Mouse (Mus musculus) forebrain, embryonic 16.5 days (tissue): Measurements from ENCODE around the gene Erbb2. TPM values are rescaled to one million over a fixed set of nuclear protein-coding genes. Genes with fewer than 3 reads are reported as not detected.

Experiments used
- ATAC-seq: fragments of 200-750 bp; cut with Nextera tagmentation; 2 replicates; pipeline ENCODE4 v1.8.0; 2017; ENCODE audit warnings: mild to moderate bottlenecking, moderate library complexity
- H3K27ac ChIP-seq: fragments of 300-500 bp; sonication (generic); 2 replicates; pipeline ENCODE4 v1.5.1; 2014; ENCODE audit warnings: low read length, control low read depth
- H3K27me3 ChIP-seq: fragments of 300-500 bp; sonication (generic); replicated peaks from 2 replicates; pipeline ENCODE4 v1.6.1; 2014; ENCODE audit warnings: low read length; ENCODE audit not compliant: control insufficient read depth, insufficient read depth
- H3K36me3 ChIP-seq: fragments of 300-500 bp; sonication (generic); 2 replicates; pipeline ENCODE4 v1.6.1; 2014; ENCODE audit not compliant: control insufficient read depth, insufficient read depth
- H3K4me1 ChIP-seq: fragments of 300-500 bp; sonication (generic); replicated peaks from 2 replicates; pipeline ENCODE4 v1.6.1; 2014; ENCODE audit warnings: low read length; ENCODE audit not compliant: control insufficient read depth, insufficient read depth
- H3K4me2 ChIP-seq: fragments of 300-500 bp; sonication (generic); 2 replicates; pipeline ENCODE4 v1.6.1; 2014; ENCODE audit warnings: mild to moderate bottlenecking, low read length, control low read depth
- H3K4me3 ChIP-seq: fragments of 300-500 bp; sonication (generic); replicated peaks from 2 replicates; pipeline ENCODE4 v1.5.1; 2014; ENCODE audit warnings: mild to moderate bottlenecking, low read length, control low read depth
- H3K9ac ChIP-seq: fragments of 300-500 bp; sonication (generic); replicated peaks from 2 replicates; pipeline ENCODE4 v1.6.1; 2014; ENCODE audit warnings: low read depth, low read length, control low read depth
- H3K9me3 ChIP-seq: fragments of 300-500 bp; sonication (generic); 2 replicates; pipeline ENCODE4 v1.6.1; 2016; ENCODE audit warnings: low read length; ENCODE audit not compliant: control insufficient read depth
- WGBS: fragments of 180-500 bp; shearing (Covaris S2); extraction: QIAGEN DNeasy Blood & Tissue Kit; methylation state at CpG from one replicate; pipeline ENCODE4 v1.1.7; 2014; 5-methylcytosine and 5-hydroxymethylcytosine counted together
- polyA plus RNA-seq: library from polyadenylated mRNA; unstranded; fragments of >200 nt; fragmentation: Nextera tagmentation; extraction: Ambion mirVana; gene quantifications from 2 replicates; pipeline ENCODE4 v1.2.1, GENCODE M21; 2015

Erbb2 gene
- polyA plus RNA-seq, 1 experiment from 2014 or later = 4.9 TPM

DNA sequence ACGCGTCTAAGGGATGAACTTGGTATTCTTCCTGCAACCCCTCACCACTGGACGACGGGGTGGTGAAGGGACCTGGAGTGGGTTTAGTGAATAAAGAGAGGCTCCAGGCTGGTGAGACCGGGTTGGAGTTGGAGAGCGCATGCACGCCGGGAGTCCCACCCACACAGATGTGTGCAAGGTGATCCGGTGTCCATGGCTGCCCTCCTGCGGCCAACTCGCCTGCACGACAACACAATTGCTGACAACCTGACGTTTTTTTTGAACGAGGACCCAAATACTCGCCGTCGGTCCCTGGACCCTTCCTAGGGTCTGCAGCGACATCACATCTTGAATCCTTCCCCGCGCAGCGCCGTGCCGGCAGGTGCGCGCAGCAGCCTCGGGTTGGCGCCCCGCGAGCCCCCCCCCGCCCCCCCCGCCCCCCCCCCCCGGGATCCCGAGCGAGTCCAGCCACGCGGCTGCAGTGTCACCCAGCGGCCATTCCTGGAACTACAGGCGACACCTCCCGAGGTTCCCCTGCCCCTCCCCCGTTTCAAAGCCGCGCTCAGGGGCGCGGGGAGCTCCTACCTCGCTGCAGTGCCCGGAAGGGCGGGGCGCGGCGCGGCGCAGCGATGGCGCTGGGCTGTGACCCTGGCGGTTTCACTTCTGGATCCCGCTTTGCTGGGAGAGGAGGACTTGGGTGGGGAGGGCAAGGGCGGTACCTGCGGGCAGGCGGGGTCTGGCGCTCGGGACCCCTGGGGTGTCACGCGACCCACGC lies 45.3 kb downstream of the Erbb2 start:
- H3K27me3 ChIP-seq = peaks cover 20% of the 10 kb centered on the region
- H3K4me1 ChIP-seq = peaks cover 2% of the 10 kb centered on the region
- H3K9me3 ChIP-seq = no peaks in the 10 kb centered on the region
- peak overlapping the region; percentile 70 for H3K9ac ChIP-seq
- peak overlapping the region; percentile 78 for H3K4me2 ChIP-seq
- ATAC-seq = peak; percentile 83
- H3K27ac ChIP-seq = 0 out of 2 replicates have a peak overlapping the region, but pooled peaks have one; percentile 3
- H3K36me3 ChIP-seq = no peaks in the 10 kb centered on the region
- H3K4me3 ChIP-seq = peak overlapping the region; percentile 63
- 1% methylated on average over 52 of the region's 64 CpGs for WGBS

DNA sequence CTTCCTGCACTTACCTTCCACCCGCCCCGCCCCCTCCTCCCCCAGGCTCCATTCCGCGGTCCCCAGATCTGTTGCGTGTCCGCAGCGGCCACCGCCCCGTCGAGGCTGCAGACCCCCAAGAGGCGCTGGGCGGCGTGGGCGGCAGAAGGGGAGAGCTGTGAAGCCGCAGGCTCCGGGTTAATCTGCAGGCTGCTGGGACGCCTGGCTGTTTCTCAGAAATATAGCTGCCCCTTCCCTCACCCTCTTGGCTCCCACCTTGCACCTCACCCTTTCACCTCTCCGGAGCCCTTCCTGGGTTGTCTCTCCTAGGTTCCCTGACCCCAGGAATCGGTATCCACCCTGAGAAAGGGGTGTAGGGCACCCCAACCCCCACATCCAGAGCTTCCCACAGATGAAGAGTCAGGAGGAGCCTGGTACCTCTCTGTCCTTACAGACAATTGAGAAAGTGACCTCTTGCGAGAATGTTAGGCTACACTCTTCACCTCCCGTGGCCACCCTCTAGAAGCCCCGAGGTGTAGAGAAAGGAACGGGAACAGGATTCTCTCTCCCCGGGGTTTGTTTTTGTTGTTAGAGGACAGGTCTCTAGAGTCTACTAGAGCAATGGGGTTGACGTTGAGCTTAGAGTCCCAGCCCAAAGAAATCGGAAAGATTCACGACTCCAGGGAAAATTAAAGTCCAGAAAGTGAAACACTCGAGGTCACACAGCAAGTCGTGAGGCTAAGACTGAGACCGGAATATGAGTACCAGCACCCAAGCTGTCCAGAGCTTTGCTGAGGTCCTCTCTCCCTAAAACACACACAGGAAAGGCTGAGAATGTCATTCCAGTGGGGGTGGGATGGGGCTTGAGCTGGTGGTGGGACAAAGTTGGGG lies 46.1 kb downstream of the Erbb2 start:
- Histone ChIP-seq H3K9me3 (no peaks in the 10 kb centered on the region), H3K4me3 (peak overlapping the region; percentile 63), H3K4me1 (peaks cover 2% of the 10 kb centered on the region), H3K9ac (peak overlapping the region; percentile 70), H3K27ac (no peak overlapping the region), H3K36me3 (no peaks in the 10 kb centered on the region), H3K4me2 (peak overlapping the region; percentile 78), H3K27me3 (peaks cover 20% of the 10 kb centered on the region)
- 5% methylated on average over 26 of the region's 30 CpGs for WGBS
- peak; percentile 34; the same call in 1 of the 2 replicates for ATAC-seq

DNA sequence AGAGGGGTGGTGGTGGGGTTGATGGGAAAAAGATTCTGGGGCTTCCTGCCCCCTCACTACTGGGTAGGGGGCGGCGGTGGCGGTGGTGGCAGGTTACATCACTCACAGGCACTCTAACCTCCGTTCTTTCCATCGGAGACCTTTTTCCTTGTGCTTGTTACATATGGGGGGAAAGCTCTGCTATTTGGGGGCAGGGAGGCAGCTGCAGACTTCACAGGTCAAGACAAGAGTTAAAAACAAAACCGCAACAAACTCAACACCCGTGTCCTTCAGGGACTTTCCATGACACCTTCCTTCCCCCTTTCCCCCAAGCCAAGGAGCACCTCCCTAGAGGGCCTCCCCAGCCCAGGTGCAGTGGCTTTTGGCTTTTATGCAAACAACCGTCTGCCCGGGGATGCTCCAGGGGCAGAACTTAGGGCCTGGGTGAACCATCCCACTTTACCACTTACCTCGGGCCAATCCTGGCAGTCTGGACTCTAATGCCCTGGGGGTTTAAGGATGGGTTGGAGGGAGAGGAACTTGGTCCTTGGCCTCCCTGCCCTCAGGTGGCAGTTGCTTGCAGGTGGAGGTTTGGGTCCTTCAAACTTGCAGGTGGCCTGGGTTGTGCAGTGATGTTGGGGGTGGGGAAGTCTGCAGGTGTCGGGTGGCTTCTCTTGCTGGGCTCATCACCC lies 46.9 kb downstream of the Erbb2 start:
- no peak overlapping the region for H3K4me3 ChIP-seq
- WGBS = 15% methylated on average over 11 of the region's 11 CpGs
- H3K27ac ChIP-seq = no peak overlapping the region
- peaks cover 20% of the 10 kb centered on the region for H3K27me3 ChIP-seq
- no peaks in the 10 kb centered on the region for H3K9me3 ChIP-seq
- H3K9ac ChIP-seq = no peak overlapping the region
- no peak overlapping the region for H3K4me2 ChIP-seq
- no peaks in the 10 kb centered on the region for H3K36me3 ChIP-seq
- H3K4me1 ChIP-seq = peaks cover 2% of the 10 kb centered on the region
- no peak for ATAC-seq

DNA sequence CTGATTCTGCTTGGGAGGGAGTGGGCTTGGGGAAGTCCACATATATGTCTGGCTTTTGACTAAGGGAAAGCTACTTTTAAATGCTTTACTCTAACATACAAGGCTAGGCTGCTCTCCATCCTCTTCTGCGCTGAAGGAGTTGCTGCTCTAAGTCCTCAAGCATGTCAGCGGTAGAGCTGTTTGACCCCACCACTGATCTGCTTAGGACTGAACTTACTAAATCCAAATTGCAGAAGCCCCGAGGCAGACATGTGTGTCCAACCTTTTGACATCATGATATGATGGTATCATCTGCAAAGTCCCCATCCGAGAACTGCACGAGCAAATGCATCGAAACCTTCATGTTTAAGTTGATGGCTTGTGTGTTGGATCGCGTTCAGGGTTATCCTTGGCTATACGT lies 47.6 kb downstream of the Erbb2 start:
- WGBS = 83% methylated on average over 9 of the region's 9 CpGs
- H3K9me3 ChIP-seq = no peaks in the 10 kb centered on the region
- H3K36me3 ChIP-seq = no peaks in the 10 kb centered on the region
- peaks cover 2% of the 10 kb centered on the region for H3K4me1 ChIP-seq
- peaks cover 20% of the 10 kb centered on the region for H3K27me3 ChIP-seq
- H3K4me2 ChIP-seq = no peak overlapping the region
- no peak for ATAC-seq
- no peak overlapping the region for H3K4me3 ChIP-seq
- no peak overlapping the region for H3K9ac ChIP-seq
- no peak overlapping the region for H3K27ac ChIP-seq

DNA sequence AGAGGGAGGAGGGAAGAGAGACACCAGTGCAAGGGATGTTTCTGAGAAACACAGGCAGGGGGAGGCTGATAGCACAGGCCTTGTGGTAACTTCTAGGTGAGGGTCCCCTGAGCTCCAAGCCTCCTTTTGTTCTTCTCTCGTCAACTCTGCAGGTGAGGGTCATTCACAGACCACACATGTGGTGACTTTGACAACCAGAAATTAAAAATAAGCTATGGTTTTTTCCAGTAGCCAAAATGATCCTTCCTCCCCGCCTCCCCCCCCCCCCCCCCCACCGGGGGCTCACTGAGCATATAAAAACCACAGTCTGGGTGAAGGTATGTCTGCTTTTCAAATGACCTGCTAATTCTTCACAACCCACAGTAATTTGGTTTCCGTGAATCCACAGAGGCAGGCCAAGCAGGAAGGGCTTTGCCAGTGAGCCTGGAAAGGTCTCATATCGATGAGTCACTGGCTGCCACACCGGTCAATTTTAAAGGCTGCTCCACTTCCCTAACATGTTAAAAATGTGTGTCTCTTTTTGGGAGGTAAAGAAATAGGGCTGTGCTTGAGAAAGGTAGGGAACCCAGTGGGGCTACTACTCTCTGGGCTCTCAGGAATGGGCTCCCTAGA lies 48.9 kb downstream of the Erbb2 start:
- no peak for ATAC-seq
- Histone ChIP-seq H3K4me1 (peaks cover 2% of the 10 kb centered on the region), H3K27ac (no peak overlapping the region), H3K27me3 (peaks cover 20% of the 10 kb centered on the region), H3K9ac (no peak overlapping the region), H3K36me3 (no peaks in the 10 kb centered on the region), H3K4me2 (no peak overlapping the region), H3K4me3 (no peak overlapping the region), H3K9me3 (no peaks in the 10 kb centered on the region)
- 61% methylated on average over 6 of the region's 6 CpGs for WGBS

DNA sequence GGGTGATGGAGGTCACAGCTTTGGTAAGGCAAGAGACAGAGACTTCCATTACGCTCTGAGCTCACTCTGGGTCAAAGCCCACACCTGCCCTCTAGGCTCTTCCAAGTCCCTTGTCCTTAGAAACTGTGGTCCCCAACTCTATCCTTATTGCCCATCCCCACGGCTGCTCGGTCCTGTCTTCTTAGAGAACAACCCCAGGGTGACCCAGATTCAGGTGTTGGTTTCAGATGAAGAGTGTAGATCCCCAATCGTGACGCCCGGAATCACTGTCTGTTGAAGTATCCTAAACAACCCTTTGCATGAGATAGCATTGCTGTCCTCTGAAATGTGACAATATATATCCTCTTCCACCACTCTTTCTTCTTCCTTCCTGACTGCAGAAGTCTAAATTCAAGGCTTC lies 50.0 kb downstream of the Erbb2 start:
- peaks cover 20% of the 10 kb centered on the region for H3K27me3 ChIP-seq
- 91% methylated on average over 6 of the region's 6 CpGs for WGBS

DNA sequence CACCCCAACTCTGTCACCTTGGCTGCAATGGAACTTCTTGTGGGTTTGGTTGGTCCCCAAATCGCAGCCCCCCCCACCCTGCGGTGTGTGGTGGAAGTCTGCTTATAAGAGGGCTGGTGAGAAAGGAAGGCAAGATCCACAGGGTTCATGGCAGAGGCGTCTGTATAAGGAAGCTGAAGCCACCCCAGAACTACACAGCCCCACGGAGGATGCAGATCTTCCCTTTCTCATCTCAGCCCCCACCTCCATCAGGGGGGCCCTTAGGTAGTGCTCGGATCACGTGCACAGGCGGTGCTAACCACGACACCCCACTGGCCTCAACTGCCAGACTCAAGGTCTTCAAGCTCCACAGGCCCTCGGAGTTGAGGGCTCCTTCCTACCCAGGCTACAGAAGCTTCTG lies 51.6 kb downstream of the Erbb2 start:
- no peak for ATAC-seq
- Histone ChIP-seq H3K4me1 (no peaks in the 10 kb centered on the region), H3K27ac (no peak overlapping the region), H3K9ac (no peak overlapping the region), H3K9me3 (no peaks in the 10 kb centered on the region), H3K27me3 (peaks cover 9% of the 10 kb centered on the region), H3K4me2 (no peak overlapping the region), H3K36me3 (no peaks in the 10 kb centered on the region), H3K4me3 (no peak overlapping the region)
- 87% methylated on average over 9 of the region's 9 CpGs for WGBS

More for the DNA sequence above, 50.0 kb downstream of the Erbb2 start:
- no peak overlapping the region for H3K9ac ChIP-seq
- no peak for ATAC-seq
- no peak overlapping the region for H3K4me2 ChIP-seq
- peaks cover under 1% of the 10 kb centered on the region for H3K4me1 ChIP-seq
- H3K9me3 ChIP-seq = no peaks in the 10 kb centered on the region
- H3K36me3 ChIP-seq = no peaks in the 10 kb centered on the region
- no peak overlapping the region for H3K27ac ChIP-seq
- no peak overlapping the region for H3K4me3 ChIP-seq

DNA sequence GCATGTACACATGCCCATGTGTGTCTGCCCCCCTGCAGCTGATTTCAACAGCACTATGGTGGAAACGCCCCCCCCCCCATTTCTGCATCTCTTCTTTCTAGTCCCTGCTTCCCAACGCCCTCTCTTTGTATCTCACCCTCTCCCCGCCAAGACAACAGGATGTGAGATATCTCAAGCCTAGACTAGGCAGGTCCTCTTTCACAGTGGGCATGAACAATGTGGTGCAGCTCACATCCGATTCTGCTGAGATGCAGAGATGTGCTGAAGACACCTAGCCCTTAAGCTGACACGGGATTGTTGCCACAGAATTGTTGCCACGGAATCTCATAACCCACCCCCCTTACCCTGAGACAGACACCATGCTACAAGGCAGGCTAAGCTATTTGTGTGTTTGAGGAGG lies 52.2 kb downstream of the Erbb2 start:
- no peak for ATAC-seq
- no peak overlapping the region for H3K4me2 ChIP-seq

More for the DNA sequence above, 52.2 kb downstream of the Erbb2 start:
- Histone ChIP-seq H3K27ac (no peak overlapping the region), H3K27me3 (peaks cover 3% of the 10 kb centered on the region), H3K9ac (no peak overlapping the region), H3K36me3 (no peaks in the 10 kb centered on the region), H3K9me3 (no peaks in the 10 kb centered on the region), H3K4me3 (no peak overlapping the region), H3K4me1 (no peaks in the 10 kb centered on the region)
- WGBS = 74% methylated on average over 6 of the region's 6 CpGs
